Mouse (Mus musculus): ENCODE data around the gene Utp11.
"Not testable (repeated sequence)": the region's sequence is repeated elsewhere in the genome, so short reads cannot be mapped to it uniquely, and the experiment has no call there.

Utp11 gene

DNA sequence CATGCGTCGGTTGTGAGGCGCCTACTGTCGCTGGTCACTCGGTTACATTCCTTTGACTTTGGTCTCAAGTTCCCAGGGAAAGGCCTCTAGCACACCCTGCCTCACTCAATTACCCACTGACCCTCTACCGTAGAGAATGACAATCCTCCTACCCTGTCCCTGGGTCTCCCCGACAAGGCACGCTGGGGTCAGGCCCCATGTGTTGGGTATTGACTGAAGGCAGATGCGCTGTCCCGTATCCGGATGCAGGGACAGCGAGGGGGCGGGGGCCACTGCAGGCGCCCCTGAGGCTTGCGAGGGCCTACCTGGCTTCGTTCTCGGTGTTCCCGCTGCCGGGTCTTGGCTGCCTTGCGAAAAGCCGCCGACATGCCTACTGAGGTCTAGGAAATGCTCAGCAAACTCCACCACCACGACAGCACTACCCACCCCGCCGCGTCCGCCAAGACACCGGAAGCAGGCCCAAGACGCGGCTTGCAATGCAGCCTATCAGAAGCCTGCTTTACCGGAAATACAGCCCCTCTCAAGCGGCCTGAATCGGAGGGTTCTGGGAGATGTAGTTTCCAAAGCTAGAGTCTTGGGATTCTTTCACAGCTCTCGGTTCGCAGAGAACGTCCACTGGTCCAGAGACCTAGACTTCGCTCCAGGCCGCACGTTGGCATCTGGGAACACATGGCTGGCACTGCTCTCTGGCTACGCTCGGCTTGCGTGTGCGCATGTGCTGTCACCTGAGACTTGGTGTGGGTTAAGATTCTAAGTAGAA is at the start of gene Utp11:
TSS of gene Utp11 (minus strand) at position 466 of the 760 bp plus-strand sequence.
- DNase-seq (ENCODE audit: low read depth): peak; percentile 96

DNA sequence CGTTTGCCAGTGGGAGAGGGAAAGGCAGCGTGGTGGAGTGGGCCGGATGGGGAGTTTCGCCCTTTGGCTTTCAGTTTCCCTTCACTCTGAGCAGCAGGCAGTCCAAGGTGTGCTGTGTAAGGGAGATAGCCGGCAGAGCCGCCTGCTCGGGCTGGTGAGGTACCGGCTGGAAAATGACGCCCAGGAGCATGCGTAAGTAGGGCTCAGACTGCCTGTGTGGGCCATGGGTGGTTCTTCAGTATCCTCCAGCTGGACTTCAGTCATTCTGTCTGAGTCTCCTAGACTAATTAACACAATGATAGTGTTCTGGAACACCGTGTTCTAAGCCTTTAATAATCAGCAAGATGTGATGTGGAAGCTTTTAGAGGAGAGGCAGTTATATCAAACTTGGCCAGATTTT is 49.4 kb upstream of the Utp11 start:
- no peak for DNase-seq (ENCODE audit: low read depth)

DNA sequence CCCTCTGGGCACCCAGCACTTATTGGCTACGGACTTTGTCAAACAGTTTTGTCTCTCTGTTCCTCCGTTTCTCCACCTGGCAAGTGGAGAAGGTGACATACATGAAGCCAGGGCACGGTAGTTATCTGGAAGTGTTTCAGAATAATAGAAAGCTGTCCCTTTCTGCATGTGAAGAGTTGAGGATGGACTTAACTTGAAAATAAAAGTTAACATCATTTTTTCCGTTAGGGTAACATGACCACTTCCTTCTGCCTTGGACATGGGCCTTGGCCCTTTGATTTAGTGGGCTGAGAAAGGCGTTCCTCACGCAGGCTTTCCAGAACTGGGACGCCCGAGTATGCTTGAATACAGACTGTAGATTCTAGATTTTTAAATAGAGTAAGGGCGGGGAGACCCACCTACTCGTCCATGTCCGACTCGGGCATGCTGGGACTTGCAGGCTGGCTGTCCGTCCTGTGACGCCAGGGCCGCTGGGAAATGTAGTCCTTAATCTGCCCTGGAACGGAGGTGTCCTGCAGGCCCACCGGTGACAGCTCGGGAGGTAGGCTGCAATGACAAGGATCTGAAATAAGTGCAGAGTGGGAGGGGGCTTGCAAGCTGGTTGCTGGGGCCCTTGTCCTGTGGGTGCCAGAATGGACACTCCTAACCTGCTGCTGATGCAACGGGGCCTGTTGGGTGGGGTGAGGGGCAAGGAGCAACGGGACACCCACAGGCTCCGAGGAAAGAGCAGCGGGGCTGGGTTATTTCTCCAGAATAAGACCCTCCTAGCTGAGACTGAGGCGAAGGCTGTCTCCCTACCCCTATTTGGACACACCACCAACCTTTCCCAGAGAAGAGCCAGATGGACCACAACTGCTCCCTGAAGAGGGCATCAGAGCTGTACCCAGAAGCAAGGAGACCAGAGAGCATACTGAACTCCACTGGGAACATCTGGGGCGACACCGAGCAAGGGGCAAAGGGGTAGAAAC is 48.3 kb upstream of the Utp11 start, which contains the start of gene Inpp5b:
TSS of gene Inpp5b (plus strand) at position 475 of the 968 bp plus-strand sequence.
- peak; percentile 88 for DNase-seq (ENCODE audit: low read depth)

DNA sequence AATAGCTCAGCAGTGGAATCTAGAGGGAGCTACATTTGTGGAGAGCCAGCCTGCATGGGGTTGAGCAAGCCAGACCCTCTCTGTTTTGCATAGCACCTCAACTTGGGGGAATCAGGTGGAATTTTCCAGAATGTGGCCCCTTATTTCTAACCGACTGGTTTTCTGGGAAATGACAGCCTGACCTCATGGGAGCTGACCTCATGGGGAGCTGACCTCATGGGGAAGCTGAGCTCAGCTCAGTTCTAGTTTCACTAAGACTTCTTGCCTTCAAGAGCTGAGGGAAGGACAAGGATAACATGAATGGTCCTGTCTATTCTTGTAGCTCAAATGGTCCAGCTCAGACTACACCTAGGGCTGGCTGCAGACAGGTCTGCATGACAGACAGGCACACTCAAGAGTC is 45.4 kb upstream of the Utp11 start:
- no peak for DNase-seq (ENCODE audit: low read depth)

DNA sequence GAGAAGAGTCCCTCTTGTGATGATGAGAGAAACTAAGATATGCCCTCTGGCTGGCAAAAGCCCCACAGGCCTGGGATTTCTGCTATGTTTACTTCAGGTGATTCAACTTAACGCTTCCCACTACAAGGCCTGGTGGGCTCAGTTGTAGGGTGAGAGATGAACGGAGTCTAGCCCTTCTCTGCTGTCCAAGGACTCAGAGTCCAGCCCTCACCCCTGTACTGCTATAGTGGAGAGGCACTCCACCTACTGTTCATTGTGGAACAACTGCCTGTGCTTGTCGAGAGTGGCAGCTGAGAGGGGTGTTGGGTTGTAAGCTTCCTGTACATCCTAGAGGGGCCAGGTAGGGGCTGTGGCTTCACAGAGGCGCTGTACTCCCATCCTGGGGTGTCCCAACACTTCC is 44.6 kb upstream of the Utp11 start:
- no peak for DNase-seq (ENCODE audit: low read depth)

DNA sequence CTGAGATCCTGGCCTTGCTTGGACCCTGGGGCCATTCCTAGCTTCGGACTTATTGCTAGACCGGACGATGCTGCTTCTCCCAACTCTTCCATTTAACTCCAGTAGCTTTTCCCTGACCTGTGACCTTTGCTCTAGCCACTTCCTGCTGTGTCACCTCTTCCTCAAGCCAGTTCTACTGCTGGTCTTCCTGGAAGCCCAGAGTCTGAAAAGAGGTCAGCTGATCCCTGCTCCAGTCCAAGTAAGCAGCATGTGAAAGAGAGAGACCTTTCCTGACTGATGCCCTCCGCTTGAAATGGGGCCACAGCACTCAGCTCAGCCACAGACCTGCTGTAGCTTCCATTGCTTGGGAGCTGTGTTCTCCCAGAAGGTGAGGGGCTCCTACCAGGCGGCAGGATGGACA is 44.1 kb upstream of the Utp11 start:
- no peak for DNase-seq (ENCODE audit: low read depth)

DNA sequence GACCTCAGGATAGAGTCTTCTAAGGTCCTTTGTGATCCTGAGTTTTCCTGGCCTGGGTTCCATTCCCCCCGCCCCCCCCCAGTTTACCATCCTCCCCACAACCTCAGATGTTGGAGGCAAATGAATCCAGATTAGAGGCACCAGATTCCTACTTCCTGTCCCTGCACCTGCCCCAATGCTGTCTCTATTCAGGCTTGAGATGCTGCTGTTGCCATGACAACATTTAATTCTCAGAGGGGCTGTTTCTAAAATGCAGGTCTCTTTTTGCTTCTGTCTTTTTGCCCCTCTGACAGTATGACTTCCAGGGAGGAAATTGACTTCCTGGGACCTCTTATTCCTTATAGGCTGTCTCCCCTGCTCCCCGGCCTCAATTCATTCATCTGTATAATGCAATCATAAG is 43.6 kb upstream of the Utp11 start:
- DNase-seq (ENCODE audit: low read depth): no peak

DNA sequence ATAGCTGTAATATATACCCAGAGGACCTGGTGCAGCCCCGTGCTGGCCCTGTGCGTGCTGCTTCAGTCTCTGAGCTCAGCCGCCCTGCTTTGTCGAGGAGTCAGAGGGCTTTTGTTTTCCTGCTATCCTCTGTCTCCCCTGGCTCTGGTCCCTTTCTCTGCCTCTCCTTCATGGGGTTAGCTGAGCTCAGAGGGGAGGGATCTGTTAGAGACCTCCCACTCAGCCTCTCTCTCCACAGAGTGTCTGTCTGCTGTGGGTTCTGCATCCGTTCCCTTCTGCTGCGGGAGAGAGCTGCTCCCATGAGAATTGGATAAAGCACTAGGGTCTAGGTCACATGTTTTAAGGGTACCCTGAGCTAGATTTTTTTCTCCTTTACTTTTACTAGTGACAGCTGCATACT is 32.7 kb upstream of the Utp11 start:
- DNase-seq (ENCODE audit: low read depth): no peak

DNA sequence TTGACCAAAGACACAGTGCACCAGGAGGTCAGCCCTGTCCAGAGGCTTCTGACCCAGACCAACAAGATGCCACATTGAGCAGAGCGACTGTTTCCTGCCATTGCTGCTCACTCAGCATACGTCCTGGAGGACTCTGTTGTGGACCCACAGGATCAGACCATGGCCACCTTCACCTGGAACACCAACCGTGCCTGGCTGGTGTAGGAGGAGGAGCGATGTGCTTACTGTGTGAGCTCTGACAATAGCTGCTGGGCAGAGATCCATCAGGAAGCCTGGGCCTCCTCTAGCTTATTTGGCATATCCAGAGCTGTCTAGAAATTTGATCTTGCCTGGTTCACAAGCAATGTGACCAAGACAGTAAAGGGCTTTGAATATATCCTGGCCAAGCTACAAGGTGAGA is 25.7 kb upstream of the Utp11 start:
- no peak for DNase-seq (ENCODE audit: low read depth)

DNA sequence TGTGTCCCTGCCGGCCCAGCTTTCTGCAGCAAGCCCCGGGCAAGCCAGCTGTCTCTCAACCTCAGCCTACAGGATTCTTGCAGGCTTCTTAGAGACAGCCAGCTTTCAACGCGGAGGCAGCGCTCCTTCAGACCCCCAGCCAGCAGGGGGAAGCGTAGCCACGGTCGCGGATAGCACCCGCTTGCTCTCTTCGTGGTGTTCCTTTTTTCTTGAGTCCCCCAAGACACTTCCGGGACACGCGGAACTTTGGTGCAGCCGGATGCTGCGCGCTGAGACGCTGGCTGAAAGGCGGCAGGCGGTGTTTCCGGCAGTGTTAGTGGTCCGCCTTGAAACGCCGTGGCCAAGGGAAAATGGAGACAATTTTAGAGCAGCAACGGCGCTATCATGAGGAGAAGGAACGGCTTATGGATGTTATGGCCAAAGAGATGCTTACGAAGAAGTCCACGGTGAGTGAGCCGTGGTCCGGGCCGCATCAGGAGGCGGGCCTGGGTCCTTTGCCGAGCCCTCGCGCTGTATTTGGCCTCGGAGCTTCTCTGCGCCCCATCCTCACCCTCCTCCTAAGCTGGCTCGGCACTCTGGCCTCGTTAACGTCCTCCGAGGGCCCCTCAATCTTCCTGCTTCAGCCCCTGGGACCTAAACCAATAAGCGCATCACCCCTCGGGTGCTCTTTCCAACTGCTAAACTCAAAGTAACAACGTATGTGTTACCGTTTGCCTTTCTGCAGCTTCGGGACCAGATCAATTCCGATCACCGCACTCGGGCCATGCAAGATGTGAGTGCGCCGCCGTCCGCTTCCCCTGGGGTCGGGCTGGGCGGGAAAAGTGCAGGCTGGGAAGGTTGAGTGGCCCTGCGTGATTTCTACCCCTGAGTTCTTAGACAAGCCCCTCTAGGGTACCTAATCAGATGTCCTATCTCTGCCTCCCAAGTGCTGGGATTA is 21.4 kb upstream of the Utp11 start, which contains the start of gene Sf3a3:
TSS of gene Sf3a3 (plus strand) at position 232 of the 937 bp plus-strand sequence.
- DNase-seq (ENCODE audit: low read depth): peak; percentile 99

DNA sequence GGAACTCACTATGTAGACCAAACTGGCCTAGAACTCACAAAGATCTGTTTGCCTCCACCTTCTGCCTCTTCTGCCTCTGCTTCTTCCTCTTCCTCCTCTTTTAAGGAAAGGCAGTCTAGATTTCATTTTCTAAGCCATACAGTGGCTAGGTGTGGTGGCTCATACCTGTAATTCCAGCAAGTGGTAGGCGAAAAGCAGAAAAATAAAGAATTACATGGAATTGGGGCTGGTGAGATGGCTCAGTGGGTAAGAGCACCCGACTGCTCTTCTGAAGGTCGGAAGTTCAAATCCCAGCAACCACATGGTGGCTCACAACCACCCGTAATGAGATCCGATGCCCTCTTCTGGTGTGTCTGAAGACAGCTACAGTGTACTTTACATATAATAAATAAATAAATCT is 20.4 kb upstream of the Utp11 start:
- not testable (repeated sequence) for DNase-seq (ENCODE audit: low read depth)

DNA sequence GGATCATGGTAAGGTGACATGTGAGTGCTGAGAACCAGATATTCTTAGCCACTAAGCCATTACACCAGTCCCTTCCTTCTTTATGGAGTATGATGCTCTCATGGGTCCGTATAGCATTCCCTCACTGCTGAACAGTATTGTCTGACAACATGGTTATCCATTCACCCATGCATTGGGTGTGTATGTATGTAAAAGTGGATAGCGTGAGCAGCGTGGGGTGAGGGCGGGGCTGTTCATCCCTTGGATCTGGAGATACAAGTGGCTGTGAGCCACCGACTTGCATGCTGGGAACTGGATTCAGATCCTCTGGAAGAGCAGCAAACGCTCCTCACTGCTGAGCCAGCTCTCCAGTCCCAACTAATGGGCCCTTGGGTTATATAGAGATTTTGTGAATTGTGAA is 19.2 kb upstream of the Utp11 start:
- DNase-seq (ENCODE audit: low read depth): no peak

DNA sequence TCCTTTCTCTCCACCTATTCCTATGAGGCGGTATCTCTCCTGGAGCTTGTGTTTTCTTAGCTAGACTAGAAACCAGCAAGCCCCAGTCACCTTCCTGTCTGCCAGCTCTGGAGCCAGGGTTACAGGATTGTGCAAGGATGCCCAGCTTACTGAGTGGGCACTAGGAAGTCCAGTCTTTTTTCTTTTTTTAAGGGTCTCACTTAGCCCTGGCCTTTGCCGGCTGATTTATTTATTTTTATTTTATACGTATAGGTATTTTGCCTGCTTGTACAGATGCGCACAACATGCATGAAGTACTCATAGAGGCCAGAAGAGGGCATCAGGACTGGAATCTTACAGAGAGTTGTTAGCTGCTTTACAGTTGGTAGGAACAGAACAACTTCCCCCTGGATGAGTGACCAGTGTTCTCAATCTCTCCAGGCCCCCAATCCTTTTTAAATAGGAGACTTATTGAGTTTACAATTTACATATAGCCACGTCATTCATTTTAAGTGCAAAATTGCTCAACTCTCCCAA is 17.4 kb upstream of the Utp11 start:
- peak; percentile 85 for DNase-seq (ENCODE audit: low read depth)

DNA sequence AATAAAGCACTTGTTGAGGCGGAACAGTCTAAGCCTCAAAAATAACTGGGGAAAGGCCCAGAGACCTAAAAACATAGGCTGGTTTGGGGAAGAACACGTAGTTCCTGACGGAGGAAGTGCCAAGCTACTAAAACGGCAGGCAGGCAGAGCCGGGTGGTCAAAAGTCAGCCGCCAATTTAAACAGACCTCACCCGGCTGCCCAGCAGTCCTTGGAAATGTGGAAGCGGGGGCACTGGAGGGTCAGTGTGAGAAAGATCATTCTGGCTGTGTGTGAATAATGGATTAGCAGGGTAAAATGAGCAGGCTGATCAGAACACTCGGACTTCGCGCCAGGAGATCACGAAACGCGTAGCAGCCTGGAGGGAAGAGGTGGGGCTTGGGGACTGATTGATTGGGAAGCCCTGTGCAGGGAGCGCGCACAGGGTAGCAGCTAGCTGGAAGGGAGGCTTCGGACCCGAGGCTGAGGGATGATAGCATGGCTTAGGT is 16.6 kb upstream of the Utp11 start:
- DNase-seq (ENCODE audit: low read depth): peak; percentile 46

DNA sequence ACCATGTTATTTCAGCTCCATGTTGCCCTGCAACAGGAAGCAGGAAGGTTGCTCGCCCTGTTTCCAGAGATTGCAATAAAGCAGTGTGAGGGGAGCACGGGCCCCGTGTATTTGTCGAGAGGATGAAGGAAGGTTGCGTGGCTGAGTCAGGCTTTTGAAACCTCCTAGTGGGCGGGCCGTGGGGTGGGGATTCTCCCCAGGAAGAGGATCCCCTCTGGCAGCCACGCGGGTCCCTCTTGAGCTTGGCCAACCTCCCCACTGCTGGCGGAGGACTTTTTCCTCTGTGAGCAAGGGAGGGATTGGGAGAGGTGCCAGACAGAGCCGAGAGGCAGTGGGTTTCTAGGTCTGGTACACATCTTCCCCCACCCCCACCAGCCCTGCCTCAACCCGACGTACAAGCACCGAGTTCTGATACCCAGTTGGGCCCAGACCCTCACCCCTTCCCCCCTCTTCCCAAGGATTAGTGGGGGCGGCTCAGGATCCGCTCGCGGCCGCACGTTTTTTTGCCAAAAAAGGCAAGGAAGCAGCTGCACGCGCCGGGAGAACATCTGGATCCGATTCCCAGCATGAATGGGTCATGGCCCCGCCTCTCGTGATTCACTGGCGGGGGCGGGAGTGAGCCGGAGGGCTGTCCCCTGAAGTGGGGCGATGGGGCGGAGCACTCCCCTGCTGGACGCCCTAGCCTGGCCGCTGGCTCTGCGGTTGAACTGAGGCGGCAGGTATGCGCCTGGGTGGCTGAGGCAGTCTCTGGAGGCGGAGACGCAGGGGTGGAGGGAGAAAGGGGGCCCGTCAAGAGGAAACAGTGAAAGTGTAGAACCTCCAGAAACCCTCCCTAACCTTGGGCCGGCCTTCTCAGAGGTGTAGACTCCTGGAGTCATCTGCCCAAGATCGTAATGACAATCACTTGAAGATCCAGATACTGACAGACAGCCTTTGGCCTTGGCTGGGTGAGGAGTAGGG is 15.4 kb upstream of the Utp11 start:
- peak; percentile 100 for DNase-seq (ENCODE audit: low read depth)

DNA sequence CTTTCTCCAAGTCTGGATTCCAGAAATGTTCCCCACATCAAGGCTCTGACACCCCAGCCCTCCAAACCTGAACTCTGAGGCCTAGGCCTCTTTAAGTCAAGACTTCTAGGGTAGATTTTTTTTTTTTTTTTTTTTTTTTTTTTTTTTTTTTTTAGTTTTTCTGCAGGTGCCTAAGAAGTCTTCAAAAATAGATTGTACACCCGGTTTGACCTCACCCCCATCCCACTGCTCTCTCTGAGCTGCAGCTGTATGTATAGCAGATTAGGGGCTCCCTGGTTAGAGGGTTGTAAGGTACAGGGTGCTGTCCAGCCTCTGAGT is 14.8 kb upstream of the Utp11 start:
- not testable (repeated sequence) for DNase-seq (ENCODE audit: low read depth)

DNA sequence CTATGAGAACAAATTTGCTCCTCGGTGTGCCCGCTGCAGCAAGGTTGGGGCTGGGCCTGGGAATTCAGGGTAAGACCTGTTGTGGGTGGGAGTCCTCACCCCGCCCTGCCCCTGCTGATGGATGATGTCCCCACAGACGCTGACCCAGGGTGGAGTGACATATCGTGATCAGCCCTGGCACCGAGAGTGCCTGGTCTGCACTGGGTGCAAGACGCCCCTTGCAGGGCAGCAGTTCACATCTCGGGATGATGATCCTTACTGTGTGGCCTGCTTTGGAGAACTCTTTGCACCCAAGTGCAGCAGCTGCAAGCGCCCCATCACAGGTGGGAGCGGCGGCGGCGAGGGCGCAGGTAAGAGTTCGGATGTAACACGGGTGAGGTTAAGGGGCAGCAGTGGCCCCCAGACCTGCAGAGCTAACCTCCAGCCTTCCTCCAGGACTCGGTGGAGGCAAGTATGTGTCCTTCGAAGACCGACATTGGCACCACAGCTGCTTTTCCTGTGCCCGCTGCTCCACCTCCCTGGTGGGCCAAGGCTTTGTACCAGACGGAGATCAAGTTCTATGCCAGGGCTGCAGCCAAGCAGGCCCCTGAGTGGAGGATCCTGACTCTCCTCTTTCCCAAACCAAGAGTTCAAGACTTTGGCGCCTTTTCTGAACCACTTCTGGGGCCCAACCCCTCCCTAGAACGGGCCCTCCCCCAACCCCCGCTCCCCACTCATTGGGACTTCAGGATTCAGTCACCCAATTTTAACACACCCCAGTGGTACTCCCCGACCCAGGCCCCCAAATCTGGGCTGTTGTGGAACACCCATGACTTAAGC is 14.2 kb upstream of the Utp11 start:
- not testable (repeated sequence) for DNase-seq (ENCODE audit: low read depth)

DNA sequence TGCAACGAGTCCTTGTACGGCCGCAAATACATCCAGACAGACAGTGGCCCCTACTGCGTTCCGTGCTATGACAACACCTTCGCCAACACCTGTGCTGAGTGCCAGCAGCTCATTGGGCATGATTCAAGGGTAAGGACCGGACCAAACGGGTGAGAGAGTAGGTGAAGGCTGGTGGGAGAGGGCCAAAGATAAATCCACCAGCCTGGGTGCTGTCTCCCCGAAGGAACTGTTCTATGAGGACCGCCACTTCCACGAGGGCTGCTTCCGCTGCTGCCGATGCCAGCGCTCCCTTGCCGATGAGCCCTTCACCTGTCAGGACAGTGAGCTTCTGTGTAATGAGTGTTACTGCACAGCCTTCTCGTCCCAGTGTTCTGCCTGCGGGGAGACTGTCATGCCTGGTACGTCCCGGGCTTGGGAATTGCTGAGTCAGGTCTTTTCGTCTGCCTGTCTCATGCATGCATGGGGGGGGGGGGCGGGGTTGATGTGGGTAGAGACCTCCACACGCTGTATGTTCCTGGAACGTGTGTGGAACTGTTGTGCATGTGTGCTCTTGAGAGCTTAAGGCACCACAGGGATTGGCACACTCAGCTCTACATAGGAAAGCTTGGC is 12.4 kb upstream of the Utp11 start:
- no peak for DNase-seq (ENCODE audit: low read depth)
